Mouse (Mus musculus) left cerebral cortex, adult 6 months (tissue): ENCODE results near the gene Sidt1. TPM values are rescaled to one million over a fixed set of nuclear protein-coding genes. Genes with fewer than 3 reads are reported as not detected.

Experiments
- long read RNA-seq, 2 experiments: library from polyadenylated mRNA; unstranded; transcript quantifications; one replicate each; pipeline ENCODE4 v2.0.0; 2019 to 2020
- polyA plus RNA-seq: library from polyadenylated mRNA; unstranded; fragments of <200 nt; fragmentation: Nextera tagmentation; gene quantifications from 2 replicates; pipeline ENCODE4 v1.2.3, GENCODE M21; 2021

The Sidt1 gene
- polyA plus RNA-seq: 17.1 and 21.3 TPM in 2 replicates
- long read RNA-seq, experiment 1, full-length matches to known transcripts: 1 of 22 reads
- long read RNA-seq, experiment 1, partial matches to known transcripts: 13 of 22 reads
- long read RNA-seq, experiment 1, other reads (novel, unspliced or antisense): 8 of 22 reads
- long read RNA-seq, experiment 2, partial matches to known transcripts: 3 of 15 reads
- long read RNA-seq, experiment 2, other reads (novel, unspliced or antisense): 11 of 15 reads

DNA sequence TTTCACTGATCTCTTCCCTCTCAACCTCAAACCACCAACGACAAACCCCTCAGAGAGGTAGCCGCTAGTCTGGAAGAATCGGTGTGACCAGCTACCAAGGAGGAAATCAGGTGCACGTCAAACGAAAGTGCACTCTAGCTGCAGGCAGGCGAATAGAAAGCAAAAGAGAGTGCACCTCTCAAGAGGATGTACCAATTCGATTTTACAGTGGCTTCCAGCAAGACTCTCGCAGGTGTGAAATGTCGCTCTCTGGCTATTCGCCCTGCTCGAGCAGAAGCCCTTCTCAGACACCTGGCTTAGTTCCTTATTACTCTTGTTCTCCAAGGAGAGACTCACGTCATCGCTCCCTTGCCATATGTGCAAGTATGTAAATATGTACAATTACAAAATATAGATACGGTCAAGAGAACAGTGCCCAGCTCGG, at the start of gene Sidt1:
Sidt1 (minus strand) TSS at position 336 of the 424 bp plus-strand sequence.

DNA sequence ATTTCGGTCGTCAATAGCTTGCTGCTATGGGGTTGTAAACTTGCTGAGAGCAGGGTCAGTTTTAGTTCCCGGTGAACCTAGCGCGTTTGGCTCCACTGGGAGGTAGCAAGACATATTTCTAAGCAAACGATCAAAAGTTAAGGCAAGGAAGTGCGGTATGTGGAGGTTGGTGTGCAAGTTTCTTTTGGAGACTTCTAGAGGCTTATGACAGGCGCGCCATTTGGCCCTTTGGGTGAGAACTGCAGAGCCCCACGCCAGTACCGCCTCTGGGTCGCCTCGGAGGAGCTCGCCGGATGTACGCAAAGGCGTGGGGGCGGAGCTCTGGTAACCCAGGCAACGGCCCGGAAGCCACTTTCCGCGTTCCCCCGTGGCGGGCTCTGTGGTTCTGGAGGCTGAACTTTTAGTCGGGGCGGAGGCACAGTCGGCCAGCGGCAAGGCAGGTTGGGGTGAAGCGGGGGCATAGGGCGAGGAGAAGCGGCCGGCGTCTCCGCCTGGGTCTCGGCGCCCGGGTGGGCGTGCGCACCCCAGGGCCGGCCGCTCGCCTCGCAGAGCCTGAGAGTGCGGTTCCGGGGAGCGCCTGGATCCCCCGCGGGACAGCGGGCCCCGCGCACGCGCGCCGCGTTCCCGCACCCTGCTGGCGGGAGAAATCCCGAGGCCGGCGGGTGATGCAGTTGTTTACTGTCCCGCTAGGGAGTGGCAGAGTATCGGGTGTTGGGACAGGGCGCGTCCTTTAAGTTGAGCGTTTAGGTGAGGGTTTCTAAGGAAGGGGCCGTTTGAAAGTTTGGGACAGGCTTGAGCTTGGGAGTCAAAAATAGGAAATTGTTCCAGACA, 14.3 kb upstream of the Sidt1 start, which contains the start of gene Spice1:
Spice1 (plus strand) TSS at position 51 of the 831 bp plus-strand sequence.

Other genes starting within 250 kb of the Sidt1 start
- 184 and 295 TPM in 2 replicates for gene Atp6v1a, start 193.5 kb downstream of the Sidt1 start, polyA plus RNA-seq
- 26.6 and 33.5 TPM in 2 replicates for gene Naa50, start 193.4 kb downstream of the Sidt1 start, polyA plus RNA-seq
- gene Usf3, start 159.9 kb downstream of the Sidt1 start, polyA plus RNA-seq: 2.3 TPM in 2 replicates
- gene Spice1, start 13.9 kb upstream of the Sidt1 start, polyA plus RNA-seq: 4.1 and 6.4 TPM in 2 replicates
- gene Cfap44, start 61.6 kb upstream of the Sidt1 start, polyA plus RNA-seq: 0.61 and 0.77 TPM in 2 replicates
- gene Boc, start 225.7 kb upstream of the Sidt1 start, polyA plus RNA-seq: 6.4 and 6.7 TPM in 2 replicates